Mouse (Mus musculus) kidney, postnatal 0 days (tissue): ENCODE data around the gene Mybpc1. TPM values are rescaled to one million over a fixed set of nuclear protein-coding genes. Genes with fewer than 3 reads are reported as not detected.

ENCODE experiments used
- ATAC-seq: fragments of 200-750 bp; cut with Nextera tagmentation; replicated peaks from 2 replicates; pipeline ENCODE4 v1.8.0; 2017; ENCODE audit warnings: low read depth, moderate number of reproducible peaks, moderate TSS enrichment, moderate library complexity; ENCODE audit not compliant: low FRiP score
- DNase-seq: peaks from one replicate; pipeline ENCODE4 v3.0.0-alpha.2; 2016; ENCODE audit warnings: low spot score
- H3K27ac ChIP-seq: fragments of 300-500 bp; sonication (generic); 2 replicates; pipeline ENCODE4 v1.5.1; 2014; ENCODE audit warnings: mild to moderate bottlenecking
- H3K27me3 ChIP-seq: fragments of 300-500 bp; sonication (generic); 2 replicates; pipeline ENCODE4 v1.6.1; 2014; ENCODE audit warnings: low read length, mixed read lengths; ENCODE audit not compliant: insufficient read depth
- H3K36me3 ChIP-seq: fragments of 300-500 bp; sonication (generic); 2 replicates; pipeline ENCODE4 v1.6.1; 2014; ENCODE audit warnings: low read length, mixed read lengths; ENCODE audit not compliant: insufficient read depth
- H3K4me1 ChIP-seq: fragments of 300-500 bp; sonication (generic); replicated peaks from 2 replicates; pipeline ENCODE4 v1.6.1; 2014; ENCODE audit warnings: antibody characterized with exemption, low read length, mixed read lengths; ENCODE audit not compliant: insufficient read depth
- H3K4me2 ChIP-seq: fragments of 300-500 bp; sonication (generic); 2 replicates; pipeline ENCODE4 v1.6.1; 2014; ENCODE audit warnings: mild to moderate bottlenecking, low read length, moderate library complexity, mixed read lengths
- H3K4me3 ChIP-seq: fragments of 300-500 bp; sonication (generic); replicated peaks from 2 replicates; pipeline ENCODE4 v1.5.1; 2014; ENCODE audit warnings: low read depth, low read length
- H3K9ac ChIP-seq: fragments of 300-500 bp; sonication (generic); 2 replicates; pipeline ENCODE4 v1.6.1; 2014; ENCODE audit warnings: low read depth, low read length
- H3K9me3 ChIP-seq: fragments of 300-500 bp; sonication (generic); replicated peaks from 2 replicates; pipeline ENCODE4 v1.6.1; 2016; ENCODE audit warnings: low read length, inconsistent platforms, mixed read lengths
- CTCF ChIP-seq: IDR thresholded peaks from 2 replicates; pipeline ENCODE4 v1.5.1; 2016; ENCODE audit warnings: antibody characterized with exemption, low read depth, mild to moderate bottlenecking, moderate library complexity
- WGBS: fragments of 180-500 bp; shearing (Covaris S2); extraction: QIAGEN DNeasy Blood & Tissue Kit; methylation state at CpG from one replicate; pipeline ENCODE4 v1.1.7; 2014; 5-methylcytosine and 5-hydroxymethylcytosine counted together
- polyA plus RNA-seq: library from polyadenylated mRNA; unstranded; fragments of >200 nt; fragmentation: Nextera tagmentation; extraction: Ambion mirVana; gene quantifications from 2 replicates; pipeline ENCODE4 v1.2.1, GENCODE M21; 2015

Gene Mybpc1
- polyA plus RNA-seq, 1 experiment from 2014 or later, result 1.2 TPM

DNA sequence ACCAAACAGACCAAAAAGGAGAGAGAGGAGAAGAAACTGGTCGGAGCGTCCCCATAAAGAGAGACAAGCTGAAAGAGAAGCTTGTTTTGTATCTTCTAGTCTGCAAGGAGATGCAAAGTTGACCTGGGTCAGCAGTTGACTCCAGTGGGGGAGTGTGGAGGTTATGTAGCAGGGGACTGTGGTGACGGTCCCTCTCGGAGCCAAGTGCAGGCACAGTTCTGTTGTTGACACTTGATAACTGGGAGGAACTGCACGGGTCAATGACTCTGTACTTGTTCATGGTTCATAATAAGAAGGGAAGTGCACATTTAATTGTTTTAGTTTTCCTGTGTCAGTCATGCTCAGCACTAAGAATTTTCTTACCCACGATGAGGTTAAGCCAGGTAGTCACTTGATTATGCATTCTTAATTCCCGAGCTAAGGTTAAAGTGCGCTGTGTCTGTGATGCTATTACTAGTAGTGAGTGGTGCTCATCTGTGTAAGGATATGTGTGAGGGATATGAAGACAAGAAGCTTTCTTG is 30.8 kb downstream of the Mybpc1 start:
- DNase-seq (peak; percentile 21), ATAC-seq (peak; percentile 68; the same call in 1 of the 2 replicates)
- Histone ChIP-seq H3K4me2 (no peak overlapping the region), H3K4me1 (no peaks in the 10 kb centered on the region), H3K36me3 (no peaks in the 10 kb centered on the region), H3K9me3 (no peaks in the 10 kb centered on the region), H3K4me3 (no peak overlapping the region), H3K9ac (no peak overlapping the region), H3K27ac (no peak overlapping the region), H3K27me3 (no peaks in the 10 kb centered on the region)
- 37% methylated on average over 8 of the region's 8 CpGs for WGBS
- TF ChIP-seq CTCF, result no peak

- TF ChIP-seq CTCF, result no peak
These were observed 32.8 kb downstream of the Mybpc1 start for GRCm38 (mm10) chr10:88572123-88572522.

GRCm38 (mm10) chr10:88557046-88557445 is 47.9 kb downstream of the Mybpc1 start:
- WGBS, result 87% methylated on average over 6 of the region's 6 CpGs
- no peaks in the 10 kb centered on the region for H3K36me3 ChIP-seq
- no peak overlapping the region for H3K9ac ChIP-seq
- TF ChIP-seq CTCF, result no peak
- no peaks in the 10 kb centered on the region for H3K27me3 ChIP-seq
- no peak for ATAC-seq
- no peak overlapping the region for H3K27ac ChIP-seq
- no peak for DNase-seq
- no peak overlapping the region for H3K4me3 ChIP-seq
- H3K4me1 ChIP-seq, result no peaks in the 10 kb centered on the region
- no peak overlapping the region for H3K4me2 ChIP-seq
- H3K9me3 ChIP-seq, result no peaks in the 10 kb centered on the region

More at GRCm38 (mm10) chr10:88572123-88572522, 32.8 kb downstream of the Mybpc1 start:
- Histone ChIP-seq H3K4me2 (no peak overlapping the region), H3K4me1 (no peaks in the 10 kb centered on the region), H3K9me3 (no peaks in the 10 kb centered on the region), H3K4me3 (no peak overlapping the region), H3K27ac (no peak overlapping the region), H3K36me3 (no peaks in the 10 kb centered on the region), H3K9ac (no peak overlapping the region), H3K27me3 (no peaks in the 10 kb centered on the region)
- DNase-seq (no peak), ATAC-seq (no peak)
- WGBS, result 79% methylated on average over 5 of the region's 5 CpGs

GRCm38 (mm10) chr10:88552738-88553137 is 52.2 kb downstream of the Mybpc1 start:
- WGBS, result 92% methylated on average over 2 of the region's 2 CpGs
- Histone ChIP-seq H3K4me3 (no peak overlapping the region), H3K9me3 (no peaks in the 10 kb centered on the region), H3K27ac (no peak overlapping the region), H3K27me3 (no peaks in the 10 kb centered on the region), H3K36me3 (no peaks in the 10 kb centered on the region), H3K9ac (no peak overlapping the region), H3K4me1 (no peaks in the 10 kb centered on the region), H3K4me2 (no peak overlapping the region)
- TF ChIP-seq CTCF, result peak; percentile 35
- ATAC-seq (no peak), DNase-seq (no peak)

- Histone ChIP-seq H3K27ac (no peak overlapping the region), H3K9me3 (no peaks in the 10 kb centered on the region), H3K36me3 (no peaks in the 10 kb centered on the region), H3K4me2 (no peak overlapping the region), H3K4me3 (no peak overlapping the region), H3K4me1 (no peaks in the 10 kb centered on the region), H3K9ac (no peak overlapping the region), H3K27me3 (no peaks in the 10 kb centered on the region)
- peak; percentile 28; the same call in 1 of the 2 replicates for TF ChIP-seq CTCF
- DNase-seq (no peak), ATAC-seq (no peak)
- 84% methylated on average over 3 of the region's 3 CpGs for WGBS
These were observed 54.7 kb downstream of the Mybpc1 start for GRCm38 (mm10) chr10:88550225-88550624.

- peak; percentile 72 for DNase-seq
- H3K27ac ChIP-seq, result no peak overlapping the region
- no peak for TF ChIP-seq CTCF
- H3K4me1 ChIP-seq, result no peaks in the 10 kb centered on the region
- H3K4me3 ChIP-seq, result no peak overlapping the region
- WGBS, result 33% methylated on average over 2 of the region's 2 CpGs
- ATAC-seq, result 0 out of 2 replicates have a peak, but pooled peaks have one; percentile 29
- no peaks in the 10 kb centered on the region for H3K27me3 ChIP-seq
- no peak overlapping the region for H3K9ac ChIP-seq
- H3K9me3 ChIP-seq, result no peaks in the 10 kb centered on the region; the same call in 1 of the 2 replicates
- no peaks in the 10 kb centered on the region for H3K36me3 ChIP-seq
- no peak overlapping the region for H3K4me2 ChIP-seq
These were observed 57.3 kb downstream of the Mybpc1 start for GRCm38 (mm10) chr10:88547635-88548034.

GRCm38 (mm10) chr10:88530631-88531030 is 74.3 kb downstream of the Mybpc1 start:
- no peaks in the 10 kb centered on the region for H3K4me1 ChIP-seq
- ATAC-seq (no peak), DNase-seq (no peak)
- no peak overlapping the region for H3K9ac ChIP-seq
- no peaks in the 10 kb centered on the region for H3K27me3 ChIP-seq
- no peak overlapping the region for H3K27ac ChIP-seq
- no peak overlapping the region for H3K4me2 ChIP-seq
- H3K9me3 ChIP-seq, result no peaks in the 10 kb centered on the region
- H3K4me3 ChIP-seq, result no peak overlapping the region
- TF ChIP-seq CTCF, result no peak
- H3K36me3 ChIP-seq, result no peaks in the 10 kb centered on the region
- WGBS, result 72% methylated on average over 5 of the region's 5 CpGs
